Mouse (Mus musculus): ENCODE measurements around the gene Cds2. TPM values are rescaled to one million over a fixed set of nuclear protein-coding genes. Genes with fewer than 3 reads are reported as not detected.
"Not testable (repeated sequence)": the region's sequence is repeated elsewhere in the genome, so short reads cannot be mapped to it uniquely, and the experiment has no call there.

Gene Cds2
- polyA plus RNA-seq, 1 experiment from 2014 or later = 20.4 TPM

- 94% methylated on average over 5 of the region's 5 CpGs for WGBS
- not testable (repeated sequence) for DNase-seq (ENCODE audit: extremely low spot score, low spot score)
Measured at GRCm38 (mm10) chr2:132285722-132286121, 22.8 kb downstream of the Cds2 start.

DNA sequence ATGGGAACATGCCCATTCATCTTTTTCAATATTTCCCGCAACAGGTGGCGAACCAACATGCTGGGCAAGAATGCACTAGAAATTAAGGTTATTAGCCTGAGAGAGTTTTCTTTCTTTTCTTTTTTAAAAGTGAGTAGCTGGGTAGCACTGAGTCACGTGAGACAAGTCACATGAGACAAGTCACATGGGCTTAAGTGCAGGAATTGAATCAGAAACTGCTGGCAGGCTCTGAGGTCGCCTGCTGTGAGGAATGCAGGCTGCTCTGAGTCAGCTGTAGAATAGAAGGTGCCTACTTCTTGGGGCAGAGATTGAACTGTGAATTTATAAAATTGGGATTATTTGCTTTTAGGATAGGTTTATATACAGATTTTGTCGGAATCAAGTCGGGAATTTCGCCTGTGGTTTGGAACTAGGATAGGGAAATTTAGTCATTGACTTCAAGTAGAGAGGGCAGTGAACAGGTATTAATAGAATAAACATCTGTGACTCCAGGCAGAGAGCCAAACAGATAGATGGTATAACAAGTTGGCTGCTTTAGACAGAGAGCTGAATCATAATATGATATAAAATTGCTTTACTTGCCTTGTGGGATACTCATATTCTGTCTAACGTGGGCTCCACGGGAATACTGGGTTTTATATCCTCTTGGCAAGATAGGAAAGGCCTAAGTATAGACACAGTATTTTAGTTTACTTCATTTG is 23.6 kb downstream of the Cds2 start:
- no peak for DNase-seq (ENCODE audit: extremely low spot score, low spot score)
- H3K4me1 ChIP-seq = peaks cover 47% of the 10 kb centered on the region
- no peak overlapping the region for H3K27ac ChIP-seq
- H3K27me3 ChIP-seq (ENCODE audit: poor library complexity, severe bottlenecking) = no peaks in the 10 kb centered on the region
- WGBS = 88% methylated on average over 9 of the region's 9 CpGs
- H3K4me3 ChIP-seq = no peak overlapping the region
- peaks cover 19% of the 10 kb centered on the region for H3K36me3 ChIP-seq (replicated peaks)
- no peaks in the 10 kb centered on the region; the same call in 1 of the 2 replicates for H3K9me3 ChIP-seq

More at GRCm38 (mm10) chr2:132285722-132286121, 22.8 kb downstream of the Cds2 start:
- H3K27me3 ChIP-seq (ENCODE audit: poor library complexity, severe bottlenecking); H3K9me3 ChIP-seq; H3K4me3 ChIP-seq; H3K27ac ChIP-seq: not testable (repeated sequence)
- Histone ChIP-seq H3K36me3 (replicated peaks) (peaks cover 27% of the 10 kb centered on the region), H3K4me1 (peaks cover 43% of the 10 kb centered on the region)

DNA sequence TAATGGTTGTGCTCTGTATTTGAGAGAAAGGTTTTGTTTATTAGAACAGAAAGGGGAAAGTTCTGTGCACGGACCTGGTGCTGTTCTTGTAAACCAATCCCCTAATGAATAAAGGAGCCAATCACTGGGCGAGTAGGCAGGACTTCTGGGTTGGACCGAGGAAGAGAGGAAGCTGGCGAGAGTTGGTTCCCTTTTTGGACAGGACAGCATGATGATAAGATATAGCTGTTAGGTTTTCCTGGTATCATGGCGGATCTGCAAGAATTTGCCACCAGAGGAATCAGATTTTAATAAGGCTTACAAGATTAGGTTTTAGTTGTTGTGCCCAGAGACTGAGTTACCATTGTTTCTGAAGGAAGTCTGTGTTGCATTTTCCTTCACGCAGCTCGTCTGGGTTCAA is 26.3 kb downstream of the Cds2 start:
- H3K27ac ChIP-seq; H3K9me3 ChIP-seq; DNase-seq (ENCODE audit: extremely low spot score, low spot score); H3K27me3 ChIP-seq (ENCODE audit: poor library complexity, severe bottlenecking); H3K4me3 ChIP-seq: not testable (repeated sequence)
- Histone ChIP-seq H3K4me1 (peaks cover 32% of the 10 kb centered on the region), H3K36me3 (replicated peaks) (peaks cover 29% of the 10 kb centered on the region)
- WGBS = 87% methylated on average over 5 of the region's 7 CpGs

- peak overlapping the region; percentile 66 for H3K27ac ChIP-seq
- peaks cover 23% of the 10 kb centered on the region for H3K4me1 ChIP-seq
- WGBS = 88% methylated on average over 6 of the region's 6 CpGs
- H3K9me3 ChIP-seq = no peaks in the 10 kb centered on the region; the same call in 1 of the 2 replicates
- H3K4me3 ChIP-seq = no peak overlapping the region
- DNase-seq (ENCODE audit: extremely low spot score, low spot score) = no peak
- no peaks in the 10 kb centered on the region for H3K27me3 ChIP-seq (ENCODE audit: poor library complexity, severe bottlenecking)
- H3K36me3 ChIP-seq (replicated peaks) = peaks cover 37% of the 10 kb centered on the region
Measured at GRCm38 (mm10) chr2:132290808-132291207, 27.9 kb downstream of the Cds2 start.

DNA sequence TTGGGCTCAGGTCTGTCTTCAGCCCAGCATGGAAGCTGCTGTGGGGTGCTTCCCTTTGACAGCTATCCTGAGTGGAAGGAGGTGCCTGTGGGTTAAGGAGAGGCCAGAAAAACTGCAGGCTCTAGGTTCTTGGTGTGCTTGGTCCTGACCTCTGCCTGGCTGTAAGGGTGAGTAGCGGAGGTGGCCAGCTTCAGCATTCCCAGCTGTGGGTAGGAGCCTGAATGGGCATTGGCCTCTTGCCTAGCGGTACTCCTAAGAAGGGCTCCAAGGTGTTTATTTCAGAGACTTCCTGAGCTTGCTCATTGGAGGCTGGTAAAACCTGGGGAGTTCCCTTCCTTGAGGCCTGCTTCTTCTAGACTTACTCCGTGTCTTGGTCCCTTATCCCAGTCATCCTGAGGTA is 28.3 kb downstream of the Cds2 start:
- Histone ChIP-seq H3K36me3 (replicated peaks) (peaks cover 39% of the 10 kb centered on the region), H3K27ac (peak overlapping the region; percentile 66), H3K4me3 (no peak overlapping the region), H3K4me1 (peaks cover 23% of the 10 kb centered on the region), H3K27me3 (ENCODE audit: poor library complexity, severe bottlenecking) (no peaks in the 10 kb centered on the region), H3K9me3 (no peaks in the 10 kb centered on the region; the same call in 1 of the 2 replicates)
- DNase-seq (ENCODE audit: extremely low spot score, low spot score) = no peak
- 66% methylated on average over 3 of the region's 3 CpGs for WGBS

DNA sequence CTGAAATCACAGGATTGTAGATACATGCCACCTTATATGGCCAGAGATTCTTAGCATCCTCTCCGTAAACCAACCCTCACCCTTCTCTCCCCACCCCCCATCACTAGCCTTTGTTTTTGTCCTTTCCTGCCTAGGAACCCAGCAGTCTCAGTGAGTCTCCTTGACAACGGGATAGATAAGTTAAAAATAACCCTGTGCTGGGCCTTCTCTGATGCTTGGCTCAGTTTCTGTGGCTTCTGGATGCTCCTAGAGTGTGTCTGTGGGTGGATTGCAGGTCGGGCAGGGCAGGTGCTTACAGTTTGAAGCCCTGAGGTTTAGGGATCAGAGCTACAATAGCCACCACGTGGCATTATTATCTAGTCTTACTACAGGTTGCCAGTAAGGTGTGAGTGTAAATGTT is 29.1 kb downstream of the Cds2 start:
- 50% methylated on average over 4 of the region's 4 CpGs for WGBS

GRCm38 (mm10) chr2:132293694-132294450 is 30.9 kb downstream of the Cds2 start:
- no peaks in the 10 kb centered on the region for H3K9me3 ChIP-seq
- no peak overlapping the region for H3K27ac ChIP-seq
- WGBS = 95% methylated on average over 10 of the region's 10 CpGs
- no peak for DNase-seq (ENCODE audit: extremely low spot score, low spot score)
- peaks cover 58% of the 10 kb centered on the region for H3K36me3 ChIP-seq (replicated peaks)
- no peaks in the 10 kb centered on the region for H3K27me3 ChIP-seq (ENCODE audit: poor library complexity, severe bottlenecking)
- peaks cover 23% of the 10 kb centered on the region for H3K4me1 ChIP-seq
- H3K4me3 ChIP-seq = no peak overlapping the region

More for the DNA sequence above, 29.1 kb downstream of the Cds2 start:
- Histone ChIP-seq H3K27me3 (ENCODE audit: poor library complexity, severe bottlenecking) (no peaks in the 10 kb centered on the region), H3K4me1 (peaks cover 23% of the 10 kb centered on the region), H3K4me3 (no peak overlapping the region), H3K27ac (peak overlapping the region; percentile 48; the same call in 1 of the 2 replicates), H3K36me3 (replicated peaks) (peaks cover 40% of the 10 kb centered on the region), H3K9me3 (no peaks in the 10 kb centered on the region)
- no peak for DNase-seq (ENCODE audit: extremely low spot score, low spot score)

- H3K36me3 ChIP-seq (replicated peaks) = peaks cover 97% of the 10 kb centered on the region
- H3K4me3 ChIP-seq = no peak overlapping the region
- no peak overlapping the region for H3K27ac ChIP-seq
- DNase-seq (ENCODE audit: extremely low spot score, low spot score) = no peak
- 94% methylated on average over 4 of the region's 4 CpGs for WGBS
- H3K9me3 ChIP-seq = no peaks in the 10 kb centered on the region
- H3K4me1 ChIP-seq = no peaks in the 10 kb centered on the region
- H3K27me3 ChIP-seq (ENCODE audit: poor library complexity, severe bottlenecking) = no peaks in the 10 kb centered on the region
Measured at GRCm38 (mm10) chr2:132298250-132298649, 35.3 kb downstream of the Cds2 start.

DNA sequence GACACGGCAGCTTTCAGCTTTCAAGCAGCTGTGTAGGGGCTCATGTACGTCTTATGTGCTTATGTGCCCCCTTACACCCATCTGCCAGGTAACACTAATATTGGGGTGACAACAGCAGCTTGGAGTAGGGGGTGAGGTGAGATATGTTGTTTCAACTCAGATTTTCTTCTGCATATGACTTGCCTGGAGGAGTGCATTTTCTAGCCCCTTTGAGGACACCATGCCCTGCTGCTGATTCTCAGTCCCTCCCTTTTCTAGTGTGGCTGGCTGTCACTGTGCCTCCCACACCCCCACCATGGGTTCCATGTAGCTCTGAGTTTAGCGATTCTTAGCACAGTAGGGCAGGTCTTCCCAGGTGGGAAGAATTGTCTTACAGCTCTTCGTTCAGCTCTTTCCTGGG is 38.5 kb downstream of the Cds2 start:
- Histone ChIP-seq H3K27me3 (ENCODE audit: poor library complexity, severe bottlenecking) (no peaks in the 10 kb centered on the region), H3K9me3 (no peaks in the 10 kb centered on the region), H3K36me3 (replicated peaks) (peaks cover 97% of the 10 kb centered on the region), H3K4me3 (no peak overlapping the region), H3K4me1 (no peaks in the 10 kb centered on the region), H3K27ac (no peak overlapping the region)
- 95% methylated on average over 4 of the region's 4 CpGs for WGBS
- no peak for DNase-seq (ENCODE audit: extremely low spot score, low spot score)

GRCm38 (mm10) chr2:132305165-132305564 is 42.2 kb downstream of the Cds2 start:
- 95% methylated on average over 7 of the region's 7 CpGs for WGBS

DNA sequence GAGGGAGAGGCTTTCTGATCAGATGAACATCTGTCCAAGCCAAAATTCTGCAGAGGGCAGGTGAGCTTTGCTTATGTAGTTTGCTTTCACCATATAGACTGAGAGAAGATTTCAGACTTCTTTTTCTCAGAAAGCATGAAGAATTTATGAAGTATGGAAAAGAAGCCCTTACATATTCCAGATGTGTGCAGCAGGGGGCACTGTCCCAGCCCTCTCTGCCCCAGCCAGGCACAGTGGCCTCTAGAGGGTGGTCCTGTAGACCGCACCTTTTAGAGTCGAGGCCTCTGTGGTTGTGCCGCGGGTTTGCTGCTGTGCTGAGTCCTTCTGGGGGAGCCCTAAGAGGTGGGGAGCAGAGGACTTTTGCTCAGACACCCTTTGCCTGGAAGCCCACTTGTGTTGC is 43.0 kb downstream of the Cds2 start:
- Histone ChIP-seq H3K9me3 (no peaks in the 10 kb centered on the region), H3K27ac (no peak overlapping the region), H3K4me3 (no peak overlapping the region), H3K27me3 (ENCODE audit: poor library complexity, severe bottlenecking) (no peaks in the 10 kb centered on the region), H3K4me1 (no peaks in the 10 kb centered on the region), H3K36me3 (replicated peaks) (peaks cover 97% of the 10 kb centered on the region)
- WGBS = 75% methylated on average over 4 of the region's 4 CpGs
- no peak for DNase-seq (ENCODE audit: extremely low spot score, low spot score)

More at GRCm38 (mm10) chr2:132305165-132305564, 42.2 kb downstream of the Cds2 start:
- H3K27me3 ChIP-seq (ENCODE audit: poor library complexity, severe bottlenecking) = no peaks in the 10 kb centered on the region
- H3K36me3 ChIP-seq (replicated peaks) = peaks cover 97% of the 10 kb centered on the region
- H3K4me1 ChIP-seq = no peaks in the 10 kb centered on the region
- no peak overlapping the region for H3K4me3 ChIP-seq
- DNase-seq (ENCODE audit: extremely low spot score, low spot score) = no peak
- H3K9me3 ChIP-seq = no peaks in the 10 kb centered on the region
- H3K27ac ChIP-seq = no peak overlapping the region

- H3K27me3 ChIP-seq (ENCODE audit: poor library complexity, severe bottlenecking) = no peaks in the 10 kb centered on the region
- no peaks in the 10 kb centered on the region for H3K4me1 ChIP-seq
- no peak for DNase-seq (ENCODE audit: extremely low spot score, low spot score)
- no peaks in the 10 kb centered on the region for H3K9me3 ChIP-seq
- no peak overlapping the region for H3K4me3 ChIP-seq
- no peak overlapping the region for H3K27ac ChIP-seq
- 93% methylated on average over 11 of the region's 11 CpGs for WGBS
- H3K36me3 ChIP-seq (replicated peaks) = peaks cover 91% of the 10 kb centered on the region
Measured at GRCm38 (mm10) chr2:132307213-132307843, 44.4 kb downstream of the Cds2 start.

GRCm38 (mm10) chr2:132308829-132309228 is 45.9 kb downstream of the Cds2 start:
- Histone ChIP-seq H3K4me1 (no peaks in the 10 kb centered on the region), H3K4me3 (no peak overlapping the region), H3K27me3 (ENCODE audit: poor library complexity, severe bottlenecking) (no peaks in the 10 kb centered on the region), H3K36me3 (replicated peaks) (peaks cover 77% of the 10 kb centered on the region), H3K9me3 (no peaks in the 10 kb centered on the region), H3K27ac (no peak overlapping the region)
- no peak for DNase-seq (ENCODE audit: extremely low spot score, low spot score)
- WGBS = 94% methylated on average over 6 of the region's 6 CpGs
